Mouse (Mus musculus) spleen, adult 2 months (tissue): ENCODE measurements around the gene Mbd4.

Experiments used
- CTCF ChIP-seq: fragments of 200-500 bp; IDR thresholded peaks from 2 replicates; pipeline ENCODE4 v1.5.1; 2011; ENCODE audit warnings: mild to moderate bottlenecking, inconsistent platforms; ENCODE audit not compliant: insufficient read depth, insufficient read length, insufficient replicate concordance; ENCODE audit errors: extremely low read depth
- POLR2A ChIP-seq: fragments of 200-500 bp; IDR thresholded peaks from 2 replicates; pipeline ENCODE4 v1.6.1; 2011; ENCODE audit warnings: low read depth, low read length, inconsistent platforms

DNA sequence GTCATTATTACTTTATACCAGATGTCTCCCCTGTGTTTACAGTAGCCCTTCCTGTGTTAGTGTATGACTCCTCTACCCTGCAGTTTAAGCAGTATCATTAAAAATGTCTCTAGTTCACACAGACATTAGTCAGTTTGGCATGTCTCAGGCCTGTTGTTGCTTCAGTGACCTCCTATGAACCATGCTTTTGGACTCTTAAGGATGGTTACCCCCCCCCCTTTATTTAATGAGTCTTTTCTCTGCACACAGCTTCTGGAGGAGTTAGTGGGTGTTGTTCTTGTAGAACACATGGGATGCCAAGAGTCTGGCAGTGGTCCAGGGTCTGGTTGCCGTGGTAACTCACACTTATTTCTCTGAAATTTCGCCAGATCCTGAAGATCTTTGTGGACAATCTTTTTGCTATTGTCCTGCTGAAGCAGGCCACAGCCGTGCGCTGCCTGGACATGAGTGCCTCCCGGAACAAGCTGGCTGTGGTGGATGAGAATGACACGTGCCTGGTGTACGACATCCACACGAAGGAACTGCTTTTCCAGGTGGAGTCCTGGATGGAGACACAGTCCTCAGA lies 38.4 kb upstream of the Mbd4 start:
- no peak for TF ChIP-seq POLR2A
- TF ChIP-seq CTCF, result no peak
